Mouse (Mus musculus): ENCODE results near the gene Mis12. TPM values are rescaled to one million over a fixed set of nuclear protein-coding genes. Genes with fewer than 3 reads are reported as not detected.

The Mis12 gene
- polyA plus RNA-seq, 1 experiment from 2014 or later: 45.5 TPM

DNA sequence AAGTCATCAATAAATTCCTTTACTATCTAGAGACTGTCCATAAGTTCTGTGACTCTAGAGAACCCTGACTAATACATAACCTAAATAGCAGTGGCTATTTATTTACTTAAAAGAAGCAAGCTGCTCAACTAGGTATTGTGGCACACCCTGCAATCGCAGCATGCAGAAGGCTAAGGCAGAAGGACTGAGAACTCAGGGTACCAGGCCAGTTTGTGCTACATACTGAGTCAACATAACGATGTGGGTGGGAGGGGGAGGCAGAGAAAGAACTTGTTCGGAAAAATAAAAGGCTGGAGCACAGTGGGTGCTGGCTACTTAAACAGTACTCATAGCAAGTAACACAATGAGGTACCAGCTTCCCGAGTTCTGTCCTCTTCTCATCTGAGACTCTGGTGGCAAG, 18.2 kb upstream of the Mis12 start:
- H3K27me3 ChIP-seq (ENCODE audit: insufficient read depth, poor library complexity, severe bottlenecking): no peaks in the 10 kb centered on the region
- no peak overlapping the region for H3K4me3 ChIP-seq
- no peak for DNase-seq (ENCODE audit: low spot score)
- peaks cover 15% of the 10 kb centered on the region for H3K4me1 ChIP-seq
- no peak overlapping the region for H3K27ac ChIP-seq
- WGBS: 85% methylated on average over 4 of the region's 4 CpGs
- H3K36me3 ChIP-seq: peaks cover 45% of the 10 kb centered on the region
- no peaks in the 10 kb centered on the region for H3K9me3 ChIP-seq

DNA sequence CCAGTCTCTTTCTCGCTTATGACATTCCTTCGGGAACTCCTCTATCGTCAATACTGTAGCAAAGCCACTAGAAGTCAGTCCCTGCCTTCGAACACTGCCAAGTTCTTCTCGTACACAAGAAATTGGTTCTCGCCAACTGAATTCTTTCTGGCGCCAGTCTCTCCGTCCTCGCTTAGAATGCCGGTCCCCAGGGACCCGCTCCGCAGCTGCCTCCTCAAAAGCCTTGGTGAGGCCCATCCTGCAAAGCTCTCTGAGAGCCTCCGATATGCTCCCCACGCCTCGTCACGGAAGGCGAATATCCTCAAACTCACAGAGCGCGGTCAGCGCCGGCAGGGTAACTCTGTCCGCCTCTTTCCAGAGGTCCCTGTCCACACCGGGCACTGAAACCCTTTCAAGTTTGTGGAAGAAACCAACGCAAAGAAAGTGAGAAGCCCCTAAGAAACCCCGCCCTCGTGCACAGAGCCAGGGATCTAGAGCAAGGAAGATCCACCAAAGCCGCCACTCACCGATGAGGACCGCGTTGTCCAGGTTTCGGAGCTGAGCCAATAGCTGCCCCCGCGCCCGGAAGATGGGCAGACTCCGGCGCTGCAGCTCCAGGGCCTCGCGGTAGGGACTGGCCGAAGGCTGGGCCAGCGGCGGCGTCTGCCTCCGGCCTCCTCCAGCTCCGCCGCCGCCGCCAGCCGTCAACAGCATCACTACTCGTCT, 15.6 kb upstream of the Mis12 start:
- Histone ChIP-seq H3K27ac (peak overlapping the region; percentile 82), H3K36me3 (peaks cover 32% of the 10 kb centered on the region), H3K9me3 (no peaks in the 10 kb centered on the region), H3K4me3 (peak overlapping the region; percentile 86), H3K4me1 (peaks cover 15% of the 10 kb centered on the region), H3K27me3 (ENCODE audit: insufficient read depth, poor library complexity, severe bottlenecking) (no peaks in the 10 kb centered on the region)
- under 1% methylated on average over 49 of the region's 49 CpGs for whole genome bisulfite sequencing
- DNase-seq (ENCODE audit: low spot score): no peak

DNA sequence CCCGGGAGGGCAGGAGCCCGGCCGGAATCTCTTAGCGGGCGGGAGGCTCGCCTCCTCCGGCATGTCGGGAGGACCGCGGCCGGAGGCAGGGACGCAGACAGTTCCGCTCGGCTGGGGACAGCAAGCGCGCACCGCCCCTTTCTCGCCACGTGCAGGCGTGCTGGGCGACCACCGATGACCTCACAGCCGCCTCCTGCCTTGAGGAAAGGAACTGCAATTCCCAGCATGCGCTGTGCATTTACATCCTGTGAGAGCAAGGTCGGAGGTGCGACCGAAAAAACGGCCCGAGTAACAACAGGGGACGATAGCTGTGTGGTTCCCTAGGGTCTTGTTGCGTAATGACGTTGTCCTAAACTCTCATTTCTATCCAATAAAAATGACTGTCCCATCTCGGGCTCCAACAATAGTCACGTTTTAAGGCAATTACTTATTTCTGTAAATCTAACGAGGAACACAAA, 15.1 kb upstream of the Mis12 start, which contains the start of gene Dhx33:
Dhx33 (minus strand) TSS at position 122 of the 458 bp plus-strand sequence.
- Histone ChIP-seq H3K4me1 (peaks cover 15% of the 10 kb centered on the region), H3K36me3 (peaks cover 32% of the 10 kb centered on the region), H3K4me3 (peak within 1 kb of the TSS; percentile 86), H3K9me3 (no peaks in the 10 kb centered on the region), H3K27me3 (ENCODE audit: insufficient read depth, poor library complexity, severe bottlenecking) (no peaks in the 10 kb centered on the region), H3K27ac (peak within 1 kb of the TSS; percentile 82)
- under 1% methylated on average over 35 of the region's 35 CpGs for WGBS
- DNase-seq (ENCODE audit: low spot score): peak; percentile 99

DNA sequence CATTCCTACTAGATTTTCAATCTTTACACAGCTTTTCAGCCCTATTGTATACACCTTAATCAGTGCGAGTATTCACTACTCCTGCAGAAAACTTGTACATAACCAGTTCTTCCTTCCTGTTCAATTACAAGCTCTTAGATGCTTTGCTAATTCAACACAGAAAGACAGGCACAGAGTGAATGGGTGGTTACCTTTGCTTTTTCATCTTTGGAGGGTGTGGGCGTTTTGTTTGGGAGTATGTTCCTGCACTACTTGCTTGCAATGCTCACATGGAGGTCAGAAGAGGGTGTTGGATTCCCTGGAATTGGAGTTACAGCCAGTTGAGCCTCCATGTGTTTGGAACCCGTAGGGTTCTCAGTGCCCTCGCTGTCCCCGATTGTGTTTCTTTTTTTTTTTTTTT, 14.4 kb upstream of the Mis12 start:
- Histone ChIP-seq H3K36me3 (peaks cover 32% of the 10 kb centered on the region), H3K27me3 (ENCODE audit: insufficient read depth, poor library complexity, severe bottlenecking) (no peaks in the 10 kb centered on the region), H3K9me3 (no peaks in the 10 kb centered on the region), H3K4me1 (peaks cover 15% of the 10 kb centered on the region), H3K27ac (peak overlapping the region; percentile 82), H3K4me3 (peak overlapping the region; percentile 86)
- WGBS: 53% methylated on average over 5 of the region's 5 CpGs
- DNase-seq (ENCODE audit: low spot score): no peak

DNA sequence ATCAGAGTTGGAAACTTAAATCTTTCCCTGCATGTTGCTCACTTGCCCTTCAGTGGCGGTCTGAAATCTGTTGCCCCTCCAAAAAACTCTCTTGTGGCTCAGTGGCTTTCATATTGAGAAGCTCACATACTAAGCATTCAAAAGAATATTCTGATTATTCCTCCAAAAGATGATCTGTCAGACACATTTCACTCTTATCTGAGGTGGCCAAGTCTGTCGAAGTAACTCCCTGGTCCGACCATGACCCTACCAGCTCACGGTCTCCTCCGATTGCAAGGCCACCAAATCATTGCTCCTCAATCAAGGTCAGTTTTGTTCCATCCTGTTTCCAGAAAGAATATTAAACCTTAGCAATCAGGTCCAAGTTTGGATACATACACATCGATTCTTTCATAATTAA, 12.4 kb upstream of the Mis12 start:
- no peak overlapping the region for H3K4me3 ChIP-seq
- WGBS: 90% methylated on average over 6 of the region's 6 CpGs
- no peak overlapping the region for H3K27ac ChIP-seq
- H3K4me1 ChIP-seq: peaks cover 14% of the 10 kb centered on the region
- H3K27me3 ChIP-seq (ENCODE audit: insufficient read depth, poor library complexity, severe bottlenecking): no peaks in the 10 kb centered on the region
- H3K36me3 ChIP-seq: peaks cover 41% of the 10 kb centered on the region
- no peaks in the 10 kb centered on the region for H3K9me3 ChIP-seq
- no peak for DNase-seq (ENCODE audit: low spot score)

DNA sequence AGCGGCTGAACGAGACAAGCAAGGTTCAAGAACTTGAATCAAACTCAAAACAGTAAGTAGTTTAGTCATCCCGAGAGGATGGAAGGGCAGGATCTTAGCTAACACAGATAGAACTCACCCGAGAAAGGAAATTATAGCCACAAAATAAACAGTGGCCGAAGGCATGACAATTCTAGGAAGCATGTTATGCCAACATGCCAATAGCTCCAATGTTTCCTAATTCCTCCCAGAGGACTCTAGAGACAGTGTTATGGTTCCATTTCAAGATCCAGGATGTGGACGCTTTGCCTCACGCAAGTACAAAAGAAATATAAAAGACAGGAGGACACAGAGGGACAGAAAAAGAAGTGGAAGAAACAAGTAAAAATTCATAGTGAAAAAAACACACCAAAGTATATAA, 11.6 kb upstream of the Mis12 start:
- Histone ChIP-seq H3K4me3 (no peak overlapping the region), H3K36me3 (peaks cover 50% of the 10 kb centered on the region), H3K9me3 (no peaks in the 10 kb centered on the region), H3K27me3 (ENCODE audit: insufficient read depth, poor library complexity, severe bottlenecking) (no peaks in the 10 kb centered on the region), H3K27ac (no peak overlapping the region), H3K4me1 (peaks cover 6% of the 10 kb centered on the region)
- no peak for DNase-seq (ENCODE audit: low spot score)
- WGBS: 75% methylated on average over 7 of the region's 7 CpGs

DNA sequence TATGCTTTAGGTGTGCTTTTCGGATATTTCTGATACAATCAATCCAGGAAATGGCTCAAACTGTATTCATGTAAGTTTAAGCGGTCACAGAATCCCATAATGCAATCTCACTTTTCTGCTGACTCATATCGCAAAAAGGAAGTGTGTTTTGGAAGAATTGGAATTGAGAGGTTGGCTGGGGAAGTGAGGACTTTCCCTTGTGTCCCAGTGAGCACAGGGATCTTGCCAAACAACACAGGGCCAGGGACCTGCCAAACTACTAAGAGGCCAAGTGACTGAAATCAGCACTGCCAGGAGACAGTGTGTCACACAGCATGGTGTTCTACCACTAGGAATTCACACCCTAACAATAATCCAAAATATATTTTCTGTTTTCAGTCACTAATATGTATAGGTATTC, 11.1 kb upstream of the Mis12 start:
- Histone ChIP-seq H3K27me3 (ENCODE audit: insufficient read depth, poor library complexity, severe bottlenecking) (no peaks in the 10 kb centered on the region), H3K27ac (no peak overlapping the region), H3K4me1 (peaks cover 1% of the 10 kb centered on the region), H3K36me3 (peaks cover 51% of the 10 kb centered on the region), H3K4me3 (no peak overlapping the region), H3K9me3 (no peaks in the 10 kb centered on the region)
- DNase-seq (ENCODE audit: low spot score): no peak
- 84% methylated on average over 3 of the region's 3 CpGs for WGBS

DNA sequence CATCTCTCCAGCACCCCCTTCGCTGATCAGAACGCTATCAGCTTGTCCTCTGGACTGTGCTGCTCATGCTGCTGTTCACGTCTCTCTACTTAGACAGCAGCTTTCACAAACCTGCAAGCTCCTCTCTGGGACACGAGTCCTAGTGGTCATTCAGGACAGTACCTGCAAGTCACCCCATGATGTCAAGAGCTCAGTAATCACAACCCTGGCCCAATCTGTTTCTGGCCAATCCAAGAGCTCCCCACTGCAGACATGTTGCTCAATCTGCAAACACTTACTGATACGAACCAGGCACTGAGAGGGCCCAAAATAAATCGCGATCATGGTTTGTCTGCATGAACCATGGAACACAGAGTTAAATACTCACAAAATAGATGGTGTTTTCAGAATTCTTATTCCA, 6.7 kb upstream of the Mis12 start:
- WGBS: 87% methylated on average over 7 of the region's 7 CpGs
- peaks cover 55% of the 10 kb centered on the region for H3K36me3 ChIP-seq
- H3K27ac ChIP-seq: no peak overlapping the region
- no peak overlapping the region for H3K4me3 ChIP-seq
- H3K4me1 ChIP-seq: peaks cover 5% of the 10 kb centered on the region
- DNase-seq (ENCODE audit: low spot score): no peak
- no peaks in the 10 kb centered on the region for H3K27me3 ChIP-seq (ENCODE audit: insufficient read depth, poor library complexity, severe bottlenecking)
- H3K9me3 ChIP-seq: no peaks in the 10 kb centered on the region

DNA sequence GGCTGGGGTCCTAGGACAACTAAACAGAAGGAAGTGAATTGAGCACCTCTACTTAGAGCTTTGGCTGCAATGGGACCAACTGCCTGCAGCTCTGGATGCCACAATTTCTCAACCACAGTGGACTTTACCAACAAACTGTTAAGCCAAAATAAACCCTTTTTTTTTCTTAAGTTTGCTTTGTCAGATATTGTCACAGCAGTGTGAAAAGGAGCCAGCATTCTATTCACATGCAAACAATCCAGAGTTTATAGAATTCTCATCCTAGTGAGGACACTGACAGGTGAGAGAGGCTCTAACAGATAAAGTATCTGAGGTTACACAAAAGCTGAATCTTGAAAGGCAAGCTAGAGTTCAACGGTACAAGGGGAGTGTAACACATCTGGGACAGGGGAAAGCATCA, 2.4 kb upstream of the Mis12 start:
- H3K27me3 ChIP-seq (ENCODE audit: insufficient read depth, poor library complexity, severe bottlenecking): no peaks in the 10 kb centered on the region
- no peak for DNase-seq (ENCODE audit: low spot score)
- H3K27ac ChIP-seq: no peak overlapping the region
- H3K4me1 ChIP-seq: peaks cover 21% of the 10 kb centered on the region
- WGBS: 87% methylated on average over 1 of the region's 1 CpGs
- H3K9me3 ChIP-seq: no peaks in the 10 kb centered on the region
- H3K36me3 ChIP-seq: peaks cover 21% of the 10 kb centered on the region
- no peak overlapping the region for H3K4me3 ChIP-seq

DNA sequence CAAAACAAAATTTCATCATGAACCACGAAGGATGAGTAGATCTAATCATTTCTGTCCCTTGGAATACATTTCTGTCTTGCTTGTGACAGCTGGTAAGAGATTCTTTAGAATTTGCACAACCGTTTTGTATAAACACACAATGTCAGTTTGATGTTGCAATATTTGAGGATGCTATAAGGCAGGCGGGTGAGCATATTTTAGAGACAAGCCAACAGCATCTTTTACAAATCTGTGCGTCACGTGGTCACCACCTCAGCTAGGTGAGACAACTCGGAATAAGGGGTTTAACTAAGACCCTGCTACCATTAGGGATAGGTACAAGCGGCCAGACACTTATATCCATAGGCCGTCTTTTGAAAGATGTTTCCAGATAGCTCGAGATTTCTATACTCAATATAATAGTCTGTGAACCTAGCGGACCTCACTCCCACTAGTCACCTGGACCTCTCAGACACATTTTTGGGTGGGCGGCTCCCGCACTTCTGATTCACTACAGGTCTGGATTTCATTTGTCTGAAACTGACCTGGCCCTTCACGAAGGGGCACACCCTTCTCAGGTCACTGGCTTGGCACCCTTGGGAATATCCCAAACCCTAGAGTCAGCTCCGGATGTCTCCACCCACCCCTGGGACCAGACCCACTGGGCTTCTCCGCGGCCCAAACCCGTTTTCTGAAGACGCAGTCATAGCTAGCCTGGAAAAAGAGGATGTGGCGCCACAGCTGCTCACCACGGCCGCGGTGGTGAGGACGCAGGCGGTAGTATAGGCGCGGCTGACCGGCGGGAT, 803 bp upstream of the Mis12 start:
- H3K4me1 ChIP-seq: peaks cover 21% of the 10 kb centered on the region
- no peak for DNase-seq (ENCODE audit: low spot score)
- H3K4me3 ChIP-seq: peak overlapping the region; percentile 95
- H3K9me3 ChIP-seq: no peaks in the 10 kb centered on the region
- peak overlapping the region; percentile 97 for H3K27ac ChIP-seq
- WGBS: 5% methylated on average over 28 of the region's 28 CpGs
- H3K27me3 ChIP-seq (ENCODE audit: insufficient read depth, poor library complexity, severe bottlenecking): no peaks in the 10 kb centered on the region
- H3K36me3 ChIP-seq: peaks cover 21% of the 10 kb centered on the region

DNA sequence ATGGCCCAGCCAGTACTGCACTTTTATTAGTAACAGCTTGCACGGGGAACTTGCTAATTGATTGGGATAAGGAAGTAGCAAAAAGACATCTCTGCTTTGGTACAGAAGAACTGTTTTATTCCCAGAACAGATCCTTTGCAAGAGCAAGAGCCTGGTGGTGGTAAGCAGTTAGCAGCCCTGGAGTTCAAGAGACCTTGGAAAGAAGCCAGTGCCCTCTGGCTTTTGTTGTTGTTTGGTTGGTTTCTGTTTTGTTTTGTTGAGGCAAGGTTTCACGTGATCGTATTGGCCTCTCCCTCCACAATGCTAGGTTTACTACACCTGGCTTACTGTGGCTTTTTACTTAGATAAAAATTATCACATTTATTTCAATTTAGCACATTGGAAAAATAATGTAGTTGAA, 8.9 kb downstream of the Mis12 start:
- Histone ChIP-seq H3K27ac (no peak overlapping the region), H3K4me3 (no peak overlapping the region), H3K4me1 (peaks cover 11% of the 10 kb centered on the region), H3K36me3 (peaks cover 46% of the 10 kb centered on the region), H3K27me3 (ENCODE audit: insufficient read depth, poor library complexity, severe bottlenecking) (no peaks in the 10 kb centered on the region), H3K9me3 (no peaks in the 10 kb centered on the region)
- 82% methylated on average over 3 of the region's 3 CpGs for WGBS
- DNase-seq (ENCODE audit: low spot score): no peak

DNA sequence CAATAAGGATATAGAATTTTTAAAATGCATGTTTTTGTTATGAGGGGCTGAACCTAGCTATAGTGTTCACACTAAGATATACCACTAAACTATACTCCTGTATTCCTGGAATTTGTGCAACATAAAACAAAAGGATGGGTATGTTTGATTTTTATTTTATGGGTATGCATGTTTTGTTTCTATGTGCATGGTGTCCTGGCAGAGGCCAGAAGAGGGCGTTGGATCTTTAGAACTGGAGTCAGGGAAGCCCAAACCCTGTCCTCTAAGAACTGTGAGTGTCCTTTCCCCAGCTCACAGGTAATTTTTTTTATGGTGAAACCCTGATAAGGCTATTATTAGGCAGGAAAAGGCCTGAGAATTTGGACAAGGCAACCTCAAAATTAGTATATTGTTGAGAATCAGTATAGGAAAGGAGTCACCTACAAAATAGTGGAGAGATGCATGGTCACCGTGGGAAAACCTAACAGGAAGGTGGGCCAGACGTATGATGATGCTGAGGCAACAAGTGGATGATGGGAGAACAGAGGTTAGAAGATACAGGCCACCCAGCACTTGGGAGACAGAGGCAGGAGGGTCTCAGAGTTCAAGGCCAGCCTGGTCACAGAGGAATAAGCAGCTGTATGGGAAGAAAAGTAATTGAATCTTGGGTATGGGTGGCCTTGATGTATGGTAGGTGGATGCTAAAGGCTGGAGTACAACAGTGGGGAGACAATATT, 10.2 kb downstream of the Mis12 start:
- peaks cover 38% of the 10 kb centered on the region for H3K36me3 ChIP-seq
- H3K4me3 ChIP-seq: no peak overlapping the region
- H3K27ac ChIP-seq: no peak overlapping the region
- 76% methylated on average over 3 of the region's 3 CpGs for WGBS
- H3K4me1 ChIP-seq: peaks cover 21% of the 10 kb centered on the region
- DNase-seq (ENCODE audit: low spot score): no peak
- no peaks in the 10 kb centered on the region for H3K9me3 ChIP-seq
- no peaks in the 10 kb centered on the region for H3K27me3 ChIP-seq (ENCODE audit: insufficient read depth, poor library complexity, severe bottlenecking)

DNA sequence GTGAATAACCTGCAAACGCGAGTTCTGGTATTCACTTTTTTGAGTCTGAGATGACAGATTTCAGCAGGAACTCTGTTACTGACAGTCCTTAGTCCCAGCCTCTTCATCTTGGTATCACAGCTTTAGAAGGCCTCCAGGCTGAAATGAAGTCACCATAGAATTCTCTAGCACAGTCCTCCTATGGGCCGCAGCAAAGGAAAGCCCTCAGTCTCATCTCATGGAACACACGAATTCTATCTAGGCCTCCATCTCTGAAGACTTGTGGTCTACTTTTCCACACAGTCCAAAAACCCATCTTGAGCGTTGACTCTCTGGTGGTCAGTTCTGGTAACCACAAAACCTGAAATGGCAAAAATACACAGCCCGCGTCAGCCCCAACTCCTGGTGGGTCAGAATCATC, 12.7 kb downstream of the Mis12 start:
- 74% methylated on average over 7 of the region's 7 CpGs for WGBS
- no peak for DNase-seq (ENCODE audit: low spot score)
- Histone ChIP-seq H3K36me3 (peaks cover 13% of the 10 kb centered on the region), H3K27me3 (ENCODE audit: insufficient read depth, poor library complexity, severe bottlenecking) (no peaks in the 10 kb centered on the region), H3K4me1 (peaks cover 21% of the 10 kb centered on the region), H3K9me3 (no peaks in the 10 kb centered on the region), H3K27ac (peak overlapping the region; percentile 81; the same call in 1 of the 2 replicates), H3K4me3 (peak overlapping the region; percentile 71)
